Mouse (Mus musculus): ENCODE measurements around the gene Cpne5. TPM values are rescaled to one million over a fixed set of nuclear protein-coding genes. Genes with fewer than 3 reads are reported as not detected.
A peak's percentile ranks its signal among the peaks of the same experiment; 100 is the strongest.
"Not testable (repeated sequence)": the region's sequence is repeated elsewhere in the genome, so short reads cannot be mapped to it uniquely, and the experiment has no call there.

The Cpne5 gene
- not detected for total RNA-seq (2022)

- no peak for DNase-seq (ENCODE audit: low spot score in 2 of 2)
Measured at GRCm38 (mm10) chr17:29237772-29238420, at the start of gene Cpne5. Gene Cpne5, minus strand, starts transcription at chr17:29238167.

- no peak for DNase-seq (ENCODE audit: low spot score in 2 of 2)
Measured at GRCm38 (mm10) chr17:29282216-29282952, 44.4 kb upstream of the Cpne5 start.

- no peak for DNase-seq (ENCODE audit: low spot score in 2 of 2)
Measured at GRCm38 (mm10) chr17:29281541-29281940, 43.6 kb upstream of the Cpne5 start.

GRCm38 (mm10) chr17:29280422-29280821 lies 42.5 kb upstream of the Cpne5 start:
- no peak for DNase-seq (ENCODE audit: low spot score in 2 of 2)

GRCm38 (mm10) chr17:29273889-29274288 lies 35.9 kb upstream of the Cpne5 start:
- DNase-seq (ENCODE audit: low spot score in 2 of 2): peak; percentile 20 to 21

GRCm38 (mm10) chr17:29273156-29273555 lies 35.2 kb upstream of the Cpne5 start:
- DNase-seq (ENCODE audit: low spot score in 2 of 2): no peak

GRCm38 (mm10) chr17:29270148-29270698 lies 32.3 kb upstream of the Cpne5 start:
- DNase-seq (ENCODE audit: low spot score in 2 of 2): no peak

GRCm38 (mm10) chr17:29269349-29269706 lies 31.4 kb upstream of the Cpne5 start:
- DNase-seq (ENCODE audit: low spot score in 2 of 2): no peak

GRCm38 (mm10) chr17:29268682-29269348 lies 30.8 kb upstream of the Cpne5 start, which contains the start of gene BC004004:
Gene BC004004, plus strand, starts transcription at chr17:29268788.
- peak; percentile 94 to 97 for DNase-seq (ENCODE audit: low spot score in 2 of 2)

- DNase-seq (ENCODE audit: low spot score in 2 of 2): no peak
Measured at GRCm38 (mm10) chr17:29267931-29268681, 30.1 kb upstream of the Cpne5 start.

GRCm38 (mm10) chr17:29267040-29267439 lies 29.1 kb upstream of the Cpne5 start:
- DNase-seq (ENCODE audit: low spot score in 2 of 2): not testable (repeated sequence)

- no peak for DNase-seq (ENCODE audit: low spot score in 2 of 2)
Measured at GRCm38 (mm10) chr17:29264760-29265159, 26.8 kb upstream of the Cpne5 start.

- peak; percentile 58 to 61 for DNase-seq (ENCODE audit: low spot score in 2 of 2)
Measured at GRCm38 (mm10) chr17:29263840-29264633, 26.1 kb upstream of the Cpne5 start, which contains the start of gene Ppil1. Gene Ppil1, minus strand, starts transcription at chr17:29264186.

GRCm38 (mm10) chr17:29263417-29263816 lies 25.4 kb upstream of the Cpne5 start:
- no peak for DNase-seq (ENCODE audit: low spot score in 2 of 2)

GRCm38 (mm10) chr17:29262259-29262649 lies 24.3 kb upstream of the Cpne5 start:
- no peak for DNase-seq (ENCODE audit: low spot score in 2 of 2)

GRCm38 (mm10) chr17:29261603-29262258 lies 23.8 kb upstream of the Cpne5 start:
- no peak for DNase-seq (ENCODE audit: low spot score in 2 of 2)

GRCm38 (mm10) chr17:29260501-29260900 lies 22.5 kb upstream of the Cpne5 start:
- DNase-seq (ENCODE audit: low spot score in 2 of 2): no peak

GRCm38 (mm10) chr17:29259489-29259888 lies 21.5 kb upstream of the Cpne5 start:
- peak; percentile 52 to 66 for DNase-seq (ENCODE audit: low spot score in 2 of 2)

GRCm38 (mm10) chr17:29258921-29259320 lies 21.0 kb upstream of the Cpne5 start:
- no peak for DNase-seq (ENCODE audit: low spot score in 2 of 2)

GRCm38 (mm10) chr17:29258025-29258558 lies 20.1 kb upstream of the Cpne5 start:
- DNase-seq (ENCODE audit: low spot score in 2 of 2): no peak
